Mouse (Mus musculus): Measurements from ENCODE around the gene Ccr7. TPM values are rescaled to one million over a fixed set of nuclear protein-coding genes. Genes with fewer than 3 reads are reported as not detected.

The Ccr7 gene
- polyA plus RNA-seq, 1 experiment from 2014 or later = 0.78 TPM

DNA sequence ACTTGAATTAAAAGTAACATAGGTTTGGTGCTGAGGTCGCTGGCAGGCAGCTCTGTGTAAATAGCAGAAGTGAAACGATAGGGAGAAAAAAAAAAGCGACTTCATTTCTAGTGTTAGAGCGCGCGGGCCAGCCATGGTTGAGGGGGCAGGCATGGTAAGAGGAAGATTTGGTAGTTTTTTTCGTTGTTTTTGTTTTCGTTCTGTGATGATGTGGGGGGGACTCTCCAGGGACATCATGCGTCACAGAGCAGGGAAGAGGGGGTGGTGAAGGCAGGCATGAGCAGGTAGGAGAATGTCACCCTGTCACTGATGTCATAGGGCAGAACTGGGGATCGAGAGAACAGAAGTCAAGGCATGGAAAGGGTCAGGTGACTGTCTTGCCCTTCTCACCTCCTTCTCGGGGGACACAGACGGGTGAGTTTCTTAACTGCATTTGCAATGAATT is 13.2 kb upstream of the Ccr7 start:
- no peak overlapping the region for H3K27ac ChIP-seq
- no peak overlapping the region for H3K4me3 ChIP-seq
- no peaks in the 10 kb centered on the region for H3K36me3 ChIP-seq
- no peak for DNase-seq (ENCODE audit: low spot score)
- no peaks in the 10 kb centered on the region for H3K9me3 ChIP-seq
- peaks cover 6% of the 10 kb centered on the region; the same call in 1 of the 2 replicates for H3K4me1 ChIP-seq
- WGBS = 79% methylated on average over 12 of the region's 12 CpGs
- H3K27me3 ChIP-seq (ENCODE audit: insufficient read depth, poor library complexity, severe bottlenecking) = no peaks in the 10 kb centered on the region

DNA sequence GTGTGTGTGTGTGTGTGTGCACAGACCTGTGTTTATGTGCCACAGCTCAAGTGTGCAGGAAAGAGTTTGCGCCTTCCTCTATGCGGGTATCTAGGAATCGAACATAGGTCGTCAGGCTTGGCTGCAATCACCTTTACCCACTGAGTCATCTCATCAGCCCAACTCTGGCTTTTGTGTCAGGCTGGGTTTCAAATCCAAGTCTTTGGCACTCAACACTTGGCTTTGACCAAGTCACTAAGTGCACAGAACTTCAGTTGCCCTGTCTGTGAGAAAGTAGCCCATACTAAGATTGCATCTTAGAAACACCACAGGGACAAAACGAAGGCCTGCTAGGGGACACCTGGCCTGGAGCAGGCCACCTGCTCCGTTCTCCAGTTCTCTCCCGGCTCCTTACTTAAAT is 12.7 kb upstream of the Ccr7 start:
- no peak overlapping the region for H3K27ac ChIP-seq
- no peaks in the 10 kb centered on the region for H3K9me3 ChIP-seq
- H3K36me3 ChIP-seq = no peaks in the 10 kb centered on the region
- no peaks in the 10 kb centered on the region for H3K27me3 ChIP-seq (ENCODE audit: insufficient read depth, poor library complexity, severe bottlenecking)
- no peak overlapping the region for H3K4me3 ChIP-seq
- WGBS = 90% methylated on average over 7 of the region's 7 CpGs
- H3K4me1 ChIP-seq = peaks cover 6% of the 10 kb centered on the region; the same call in 1 of the 2 replicates
- no peak for DNase-seq (ENCODE audit: low spot score)

- H3K27me3 ChIP-seq (ENCODE audit: insufficient read depth, poor library complexity, severe bottlenecking) = no peaks in the 10 kb centered on the region
- H3K36me3 ChIP-seq = no peaks in the 10 kb centered on the region
- H3K27ac ChIP-seq = no peak overlapping the region
- H3K4me3 ChIP-seq = no peak overlapping the region
- no peak for DNase-seq (ENCODE audit: low spot score)
- no peaks in the 10 kb centered on the region for H3K9me3 ChIP-seq
- WGBS = 92% methylated on average over 7 of the region's 7 CpGs
- H3K4me1 ChIP-seq = peaks cover 6% of the 10 kb centered on the region; the same call in 1 of the 2 replicates
Measured at GRCm38 (mm10) chr11:99166241-99166640, 11.4 kb upstream of the Ccr7 start.

- Histone ChIP-seq H3K4me1 (peaks cover 3% of the 10 kb centered on the region; the same call in 1 of the 2 replicates), H3K4me3 (no peak overlapping the region), H3K27ac (no peak overlapping the region), H3K36me3 (no peaks in the 10 kb centered on the region), H3K27me3 (ENCODE audit: insufficient read depth, poor library complexity, severe bottlenecking) (no peaks in the 10 kb centered on the region), H3K9me3 (no peaks in the 10 kb centered on the region)
- no peak for DNase-seq (ENCODE audit: low spot score)
- WGBS = 71% methylated on average over 11 of the region's 11 CpGs
Measured at GRCm38 (mm10) chr11:99165031-99165752, 10.3 kb upstream of the Ccr7 start.

DNA sequence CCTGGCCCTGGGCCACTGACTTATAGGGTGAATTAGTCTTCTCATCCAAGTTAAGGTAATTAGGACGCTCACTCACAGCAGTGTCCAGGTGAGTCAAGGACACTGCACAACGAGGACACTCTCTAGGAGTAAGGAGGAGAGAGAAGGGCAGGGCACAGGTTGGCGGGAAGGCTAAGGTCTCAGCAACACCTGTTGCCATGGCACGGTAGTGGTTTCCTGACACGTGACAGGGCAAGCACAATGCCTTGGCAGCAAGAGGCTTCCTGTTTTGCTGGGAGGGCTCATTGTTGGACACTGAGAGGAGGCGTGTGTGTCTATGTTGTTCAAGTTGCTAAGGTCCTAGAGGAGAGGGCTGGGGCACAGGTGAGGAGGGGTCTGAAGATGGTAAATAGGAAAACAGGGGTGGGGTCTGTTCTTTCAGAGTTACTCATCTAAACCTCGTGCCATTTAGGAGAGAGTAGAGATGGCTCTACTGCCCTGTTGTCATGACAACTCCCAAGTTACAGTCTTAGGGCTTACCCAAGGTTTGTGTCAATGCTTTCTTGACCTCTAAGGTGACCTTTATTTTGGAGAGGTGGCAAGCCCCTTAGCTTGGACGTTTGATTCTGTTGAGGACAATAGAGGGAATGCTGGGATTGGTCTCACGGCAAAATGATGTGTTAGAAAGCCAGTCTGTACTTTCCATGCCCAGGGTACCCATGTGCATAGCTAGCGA is 8.3 kb upstream of the Ccr7 start:
- Histone ChIP-seq H3K9me3 (no peaks in the 10 kb centered on the region), H3K36me3 (no peaks in the 10 kb centered on the region), H3K27ac (no peak overlapping the region), H3K27me3 (ENCODE audit: insufficient read depth, poor library complexity, severe bottlenecking) (no peaks in the 10 kb centered on the region), H3K4me1 (peaks cover under 1% of the 10 kb centered on the region; the same call in 1 of the 2 replicates), H3K4me3 (no peak overlapping the region)
- DNase-seq (ENCODE audit: low spot score) = no peak
- WGBS = 79% methylated on average over 10 of the region's 10 CpGs

DNA sequence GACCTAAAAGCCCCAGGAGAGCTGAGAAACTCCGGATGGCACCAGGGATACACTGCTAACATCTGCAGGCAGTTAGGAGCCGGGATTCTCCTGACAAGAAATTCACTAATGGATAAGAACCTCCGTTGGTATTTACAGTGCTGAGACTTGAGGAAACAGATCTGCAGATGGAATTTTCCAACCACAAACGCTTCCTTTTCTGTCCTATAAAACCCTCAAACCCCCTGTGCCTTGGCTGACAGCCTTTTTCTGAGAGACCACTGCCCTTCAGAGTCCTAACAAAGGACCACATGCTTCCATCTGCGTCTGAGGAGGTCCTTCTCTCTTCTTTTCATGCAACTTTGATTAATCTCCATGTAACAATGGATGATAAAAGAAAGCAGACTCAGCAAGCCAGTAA is 6.8 kb upstream of the Ccr7 start:
- Histone ChIP-seq H3K4me1 (no peaks in the 10 kb centered on the region), H3K9me3 (no peaks in the 10 kb centered on the region), H3K36me3 (no peaks in the 10 kb centered on the region), H3K4me3 (no peak overlapping the region), H3K27ac (no peak overlapping the region), H3K27me3 (ENCODE audit: insufficient read depth, poor library complexity, severe bottlenecking) (no peaks in the 10 kb centered on the region)
- 50% methylated on average over 5 of the region's 5 CpGs for WGBS
- DNase-seq (ENCODE audit: low spot score) = no peak

- Histone ChIP-seq H3K4me1 (peaks cover 1% of the 10 kb centered on the region; the same call in 1 of the 2 replicates), H3K36me3 (no peaks in the 10 kb centered on the region), H3K9me3 (no peaks in the 10 kb centered on the region), H3K27me3 (ENCODE audit: insufficient read depth, poor library complexity, severe bottlenecking) (no peaks in the 10 kb centered on the region), H3K4me3 (no peak overlapping the region), H3K27ac (no peak overlapping the region)
- WGBS = 81% methylated on average over 6 of the region's 6 CpGs
- DNase-seq (ENCODE audit: low spot score) = no peak
Measured at GRCm38 (mm10) chr11:99160228-99160627, 5.4 kb upstream of the Ccr7 start.

DNA sequence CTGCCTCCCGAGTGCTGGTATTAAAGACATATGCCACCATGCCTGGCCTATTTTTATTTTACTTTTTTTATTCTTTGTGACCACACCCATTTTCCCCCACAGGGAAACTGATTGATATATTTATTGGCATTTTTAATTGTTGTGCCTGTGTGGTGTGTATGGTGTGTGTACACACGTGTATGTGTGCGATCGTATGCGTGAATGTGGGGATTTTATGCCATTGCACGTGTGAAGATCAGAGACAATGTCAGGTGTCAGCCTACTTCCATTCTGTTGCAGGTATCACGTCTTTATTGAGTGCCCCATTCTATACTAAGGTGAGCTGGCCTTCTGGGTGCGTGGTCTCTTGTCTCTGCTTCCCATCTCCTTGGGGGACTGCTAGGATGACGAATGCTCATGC is 940 bp upstream of the Ccr7 start:
- no peak overlapping the region for H3K4me3 ChIP-seq

DNA sequence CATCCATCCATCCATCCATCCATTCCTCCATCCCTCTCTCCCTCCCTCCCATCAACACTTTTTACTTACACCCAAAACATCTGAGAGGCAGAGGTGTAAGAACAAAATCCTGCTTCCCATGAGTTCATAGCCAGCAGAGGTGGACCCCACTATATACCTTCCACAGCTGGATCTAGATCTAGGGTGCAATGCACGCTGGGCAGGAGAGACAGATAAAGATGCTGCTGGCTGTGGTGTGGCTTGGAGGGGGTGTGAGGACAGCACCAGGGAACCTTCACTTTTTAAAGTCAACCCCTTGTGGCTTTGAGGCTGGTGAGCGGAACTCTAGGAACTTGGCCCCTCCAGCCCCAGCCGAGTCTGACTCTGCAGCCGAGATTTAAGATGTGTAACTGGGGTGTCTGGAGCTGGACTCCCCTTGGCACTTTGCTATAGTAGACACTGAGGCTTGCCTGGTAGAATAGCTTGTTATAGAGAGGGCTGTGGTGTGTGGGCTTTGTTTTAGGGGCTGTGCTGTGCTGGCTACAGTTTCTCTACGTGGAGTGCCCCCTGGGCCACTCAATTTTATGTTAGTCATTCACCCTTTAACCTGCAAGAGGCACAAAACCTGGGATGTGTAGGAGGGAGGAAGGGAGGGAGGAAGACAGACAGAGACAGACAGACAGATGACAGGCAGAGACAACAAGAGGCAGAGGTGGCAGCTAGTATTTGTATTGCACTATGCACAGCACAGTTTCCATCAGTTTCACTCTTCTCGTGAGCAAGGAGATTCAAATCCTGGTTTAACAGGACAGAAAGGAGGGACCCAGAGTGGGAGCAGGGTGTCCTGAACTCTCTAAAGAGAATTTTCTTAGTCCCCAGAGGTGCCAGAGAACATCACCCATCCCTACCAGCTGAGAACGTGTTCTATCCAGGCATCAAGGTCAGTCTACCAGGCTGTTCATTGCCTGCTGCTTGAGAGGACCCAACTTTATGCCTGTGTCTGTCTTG is 817 bp downstream of the Ccr7 start:
- Histone ChIP-seq H3K4me3 (no peak overlapping the region), H3K4me1 (peaks cover 30% of the 10 kb centered on the region), H3K27me3 (ENCODE audit: insufficient read depth, poor library complexity, severe bottlenecking) (peaks cover 15% of the 10 kb centered on the region; the same call in 1 of the 2 replicates), H3K9me3 (no peaks in the 10 kb centered on the region), H3K27ac (no peak overlapping the region), H3K36me3 (no peaks in the 10 kb centered on the region)
- no peak for DNase-seq (ENCODE audit: low spot score)
- WGBS = 78% methylated on average over 7 of the region's 7 CpGs

More for the DNA sequence above, 940 bp upstream of the Ccr7 start:
- H3K27ac ChIP-seq = no peak overlapping the region
- no peaks in the 10 kb centered on the region for H3K36me3 ChIP-seq
- H3K9me3 ChIP-seq = no peaks in the 10 kb centered on the region
- peaks cover 15% of the 10 kb centered on the region; the same call in 1 of the 2 replicates for H3K27me3 ChIP-seq (ENCODE audit: insufficient read depth, poor library complexity, severe bottlenecking)
- H3K4me1 ChIP-seq = peaks cover 16% of the 10 kb centered on the region
- no peak for DNase-seq (ENCODE audit: low spot score)
- 84% methylated on average over 9 of the region's 9 CpGs for WGBS

GRCm38 (mm10) chr11:99152323-99153144 is 2.3 kb downstream of the Ccr7 start:
- no peak for DNase-seq (ENCODE audit: low spot score)
- H3K27me3 ChIP-seq (ENCODE audit: insufficient read depth, poor library complexity, severe bottlenecking) = peaks cover 15% of the 10 kb centered on the region; the same call in 1 of the 2 replicates
- H3K4me1 ChIP-seq = peaks cover 45% of the 10 kb centered on the region
- no peak overlapping the region for H3K27ac ChIP-seq
- no peaks in the 10 kb centered on the region for H3K36me3 ChIP-seq
- H3K4me3 ChIP-seq = no peak overlapping the region
- 78% methylated on average over 7 of the region's 7 CpGs for whole genome bisulfite sequencing
- H3K9me3 ChIP-seq = no peaks in the 10 kb centered on the region

- peaks cover 15% of the 10 kb centered on the region; the same call in 1 of the 2 replicates for H3K27me3 ChIP-seq (ENCODE audit: insufficient read depth, poor library complexity, severe bottlenecking)
- H3K27ac ChIP-seq = no peak overlapping the region
- no peaks in the 10 kb centered on the region for H3K36me3 ChIP-seq
- WGBS = 40% methylated on average over 11 of the region's 11 CpGs
- no peak for DNase-seq (ENCODE audit: low spot score)
- peaks cover 55% of the 10 kb centered on the region for H3K4me1 ChIP-seq
- no peak overlapping the region for H3K4me3 ChIP-seq
- H3K9me3 ChIP-seq = no peaks in the 10 kb centered on the region
Measured at GRCm38 (mm10) chr11:99151333-99151930, 3.4 kb downstream of the Ccr7 start.
